Mouse (Mus musculus): ENCODE data around the gene Qrich1. TPM values are rescaled to one million over a fixed set of nuclear protein-coding genes. Genes with fewer than 3 reads are reported as not detected.

The Qrich1 gene
- total RNA-seq (2021), result 100 to 1,000 TPM; 140 to 155 TPM
- long read RNA-seq, experiment 1, transcript Qrich1-202 (10 exons, 3,040 nt), result major isoform, 32 of 112 reads
- long read RNA-seq, experiment 1, partial matches to known transcripts, result 13 of 112 reads
- long read RNA-seq, experiment 1, other reads (novel, unspliced or antisense), result 65 of 112 reads
- long read RNA-seq, experiment 2, transcript Qrich1-202 (10 exons, 3,040 nt), result major isoform, 13 of 51 reads
- long read RNA-seq, experiment 2, partial matches to known transcripts, result 5 of 51 reads
- long read RNA-seq, experiment 2, other reads (novel, unspliced or antisense), result 31 of 51 reads

GRCm38 (mm10) chr9:108516380-108517251 is at the start of gene Qrich1:
Gene Qrich1 (plus strand): TSS chr9:108516806.
- no peak; the same call in 1 of the 2 replicates for TF ChIP-seq CTCF (IDR thresholded peaks at IDR 0.05)
- DNase-seq (ENCODE audit: extremely low spot score in 1 of 2, low spot score in 2 of 2), result peak; percentile 92 to 95
- intact Hi-C loops (cut with DNase I), result loop anchor here (2.0 kb wide), 2 partner anchors 26 to 210 kb away; partner anchors contain the start of genes Rhoa, Tcta and Usp19
- H3K4me3 ChIP-seq, result peak within 1 kb of the TSS; percentile 83
- peak within 1 kb of the TSS; percentile 99 for H3K27ac ChIP-seq

GRCm38 (mm10) chr9:108469430-108469829 is 47.2 kb upstream of the Qrich1 start:
- no peak for TF ChIP-seq CTCF (IDR thresholded peaks at IDR 0.05)
- Histone ChIP-seq H3K4me3 (no peak overlapping the region), H3K27ac (no peak overlapping the region)
- intact Hi-C loops (cut with DNase I), result no loop called here
- DNase-seq (ENCODE audit: extremely low spot score in 1 of 2, low spot score in 2 of 2), result no peak

- intact Hi-C loops (cut with DNase I), result no loop called here
These were observed 46.8 kb upstream of the Qrich1 start for GRCm38 (mm10) chr9:108469845-108470244.

GRCm38 (mm10) chr9:108474528-108474927 is 42.1 kb upstream of the Qrich1 start:
- Histone ChIP-seq H3K27ac (no peak overlapping the region), H3K4me3 (no peak overlapping the region)
- no peak for DNase-seq (ENCODE audit: extremely low spot score in 1 of 2, low spot score in 2 of 2)
- no peak for TF ChIP-seq CTCF (IDR thresholded peaks at IDR 0.05)
- intact Hi-C loops (cut with DNase I), result no loop called here

More at GRCm38 (mm10) chr9:108469845-108470244, 46.8 kb upstream of the Qrich1 start:
- H3K27ac ChIP-seq, result no peak overlapping the region
- no peak overlapping the region for H3K4me3 ChIP-seq
- DNase-seq (ENCODE audit: extremely low spot score in 1 of 2, low spot score in 2 of 2), result no peak
- TF ChIP-seq CTCF (IDR thresholded peaks at IDR 0.05), result no peak

GRCm38 (mm10) chr9:108478638-108479156 is 37.9 kb upstream of the Qrich1 start:
- no peak for TF ChIP-seq CTCF (IDR thresholded peaks at IDR 0.05)
- H3K27ac ChIP-seq, result peak overlapping the region; percentile 64
- intact Hi-C loops (cut with DNase I), result no loop called here
- no peak for DNase-seq (ENCODE audit: extremely low spot score in 1 of 2, low spot score in 2 of 2)
- peak overlapping the region; percentile 38 for H3K4me3 ChIP-seq

GRCm38 (mm10) chr9:108479241-108479640 is 37.4 kb upstream of the Qrich1 start:
- intact Hi-C loops (cut with DNase I), result no loop called here
- no peak for TF ChIP-seq CTCF (IDR thresholded peaks at IDR 0.05)
- DNase-seq (ENCODE audit: extremely low spot score in 1 of 2, low spot score in 2 of 2), result no peak
- Histone ChIP-seq H3K4me3 (peak overlapping the region; percentile 38), H3K27ac (no peak overlapping the region)

- peak within 1 kb of the TSS; percentile 66 for H3K27ac ChIP-seq
- no peak for DNase-seq (ENCODE audit: extremely low spot score in 1 of 2, low spot score in 2 of 2)
- TF ChIP-seq CTCF (IDR thresholded peaks at IDR 0.05), result no peak
- intact Hi-C loops (cut with DNase I), result no loop called here
- H3K4me3 ChIP-seq, result peak within 1 kb of the TSS; percentile 46
These were observed 36.8 kb upstream of the Qrich1 start, which contains the start of gene Lamb2 for GRCm38 (mm10) chr9:108479721-108480351. Gene Lamb2 (plus strand): TSS chr9:108479736.

GRCm38 (mm10) chr9:108480813-108481519 is 35.6 kb upstream of the Qrich1 start:
- TF ChIP-seq CTCF (IDR thresholded peaks at IDR 0.05), result no peak
- DNase-seq (ENCODE audit: extremely low spot score in 1 of 2, low spot score in 2 of 2), result no peak
- Histone ChIP-seq H3K4me3 (no peak overlapping the region), H3K27ac (no peak overlapping the region)
- intact Hi-C loops (cut with DNase I), result no loop called here

- Histone ChIP-seq H3K27ac (no peak overlapping the region), H3K4me3 (no peak overlapping the region)
- no peak for TF ChIP-seq CTCF (IDR thresholded peaks at IDR 0.05)
- DNase-seq (ENCODE audit: extremely low spot score in 1 of 2, low spot score in 2 of 2), result no peak
- intact Hi-C loops (cut with DNase I), result no loop called here
These were observed 34.9 kb upstream of the Qrich1 start for GRCm38 (mm10) chr9:108481520-108482210.

GRCm38 (mm10) chr9:108483051-108483790 is 33.4 kb upstream of the Qrich1 start:
- intact Hi-C loops (cut with DNase I), result no loop called here
- Histone ChIP-seq H3K27ac (no peak overlapping the region), H3K4me3 (no peak overlapping the region)
- no peak for TF ChIP-seq CTCF (IDR thresholded peaks at IDR 0.05)
- no peak for DNase-seq (ENCODE audit: extremely low spot score in 1 of 2, low spot score in 2 of 2)

Data from left cerebral cortex, adult 2 months (tissue).